8 mouse cellular contexts compared by ENCODE assay signal in the genomic region with DNA sequence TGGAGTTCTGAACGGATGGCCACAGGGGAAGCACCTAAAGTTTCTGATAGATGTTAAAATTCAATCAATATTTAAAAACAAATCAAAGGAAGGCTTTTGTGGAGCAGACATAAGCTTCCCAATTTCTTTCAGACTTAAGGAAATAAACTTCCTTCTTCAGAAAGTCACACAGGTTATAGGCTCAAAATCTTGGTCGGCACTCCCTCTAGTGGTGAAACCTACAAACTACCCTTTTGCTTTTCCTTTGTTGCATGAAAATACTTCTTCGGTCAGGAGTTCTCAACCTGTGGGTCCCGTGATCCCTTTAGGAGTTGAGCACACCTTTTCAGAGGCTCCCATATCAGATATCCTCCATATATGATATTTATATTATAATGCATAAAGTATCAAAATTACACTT.
DNase-seq lines count a peak whose midpoint lies in the region; ATAC-seq and TF ChIP-seq lines count a peak whose summit lies in the region.

No protein-coding gene starts in this region.

- no peaks in the 10 kb centered on the region for H3K9me3 ChIP-seq in hindbrain, embryonic 13.5 days

- 34% methylated on average over 4 of the region's 4 CpGs for WGBS in hindbrain, embryonic 13.5 days
- WGBS in lung, adult 2 months, result 24% methylated on average over 4 of the region's 4 CpGs

- 0 out of 2 replicates have a peak, but pooled peaks have one; percentile 15 for ATAC-seq in cerebellum, adult (ENCODE audit: insufficient number of reproducible peaks, low FRiP score, low TSS enrichment)
- 0 out of 2 replicates have a peak, but pooled peaks have one; percentile 32 for ATAC-seq in hindbrain, embryonic 13.5 days (ENCODE audit: low FRiP score)

- no peaks in the 10 kb centered on the region for H3K27me3 ChIP-seq in hindbrain, embryonic 13.5 days

- H3K36me3 ChIP-seq in hindbrain, embryonic 13.5 days, result no peaks in the 10 kb centered on the region

- H3K4me3 ChIP-seq in hindbrain, embryonic 13.5 days, result no peak overlapping the region
- H3K4me3 ChIP-seq in lung, adult 2 months (replicated peaks; ENCODE audit: extremely low read depth, low read depth, low read length), result no peak overlapping the region

- no peak overlapping the region for H3K27ac ChIP-seq in hindbrain, embryonic 13.5 days

- TF ChIP-seq POLR2A in lung, adult 2 months (IDR thresholded peaks at IDR 0.05; ENCODE audit: borderline replicate concordance, extremely low read depth, low read depth, low read length), result no peak

- DNase-seq in cerebellum, postnatal 4 days (ENCODE audit: low spot score in 2 of 2), result no peak
- DNase-seq in right cerebral cortex, adult 2 months (ENCODE audit: low spot score in 2 of 2), result peak; percentile 14 to 58
- DNase-seq in right cerebral cortex, postnatal 36 days (ENCODE audit: low spot score in 2 of 2), result no peak
- DNase-seq in cerebellum, postnatal 25 days, result peak; percentile 30 to 61
- DNase-seq in lung, adult 2 months, result peak; percentile 5
- no peak for DNase-seq in gastrocnemius, postnatal 4 days (ENCODE audit: low spot score in 2 of 2)

- no peak overlapping the region for H3K9ac ChIP-seq in hindbrain, embryonic 13.5 days

- H3K4me2 ChIP-seq in hindbrain, embryonic 13.5 days, result no peak overlapping the region

- no peaks in the 10 kb centered on the region for H3K4me1 ChIP-seq in hindbrain, embryonic 13.5 days (replicated peaks)
- H3K4me1 ChIP-seq in lung, adult 2 months (ENCODE audit: control insufficient read depth, insufficient read depth, low read length), result no peaks in the 10 kb centered on the region; the same call in 1 of the 2 replicates

- peak; percentile 42; the same call in 1 of the 2 replicates for TF ChIP-seq CTCF in lung, adult 2 months (IDR thresholded peaks at IDR 0.05; ENCODE audit: insufficient read depth, low read length)

Comparison
In these comparisons a context has a peak if more than half of its experiments do, and no peak if none do; other contexts are left out.
1. DNase-seq: peak in right cerebral cortex, adult 2 months (2 of 2), cerebellum, postnatal 25 days (2 of 2) and lung, adult 2 months (single experiment); none in cerebellum, postnatal 4 days (0 of 2), right cerebral cortex, postnatal 36 days (0 of 2) and gastrocnemius, postnatal 4 days (0 of 2).